Mouse (Mus musculus) adrenal gland, postnatal 4 days (tissue): ENCODE results near the gene Isg20. TPM values are rescaled to one million over a fixed set of nuclear protein-coding genes. Genes with fewer than 3 reads are reported as not detected.

Source experiments
- DNase-seq, 2 experiments: peaks; one replicate each; pipeline ENCODE4 v3.0.0; 2021 to 2022; ENCODE audit warnings: low spot score in 2 of 2, mixed read lengths in 2 of 2
- long read RNA-seq, 2 experiments: library from polyadenylated mRNA; stranded (forward); transcript quantifications; one replicate each; pipeline ENCODE4 v2.0.0; 2021
- total RNA-seq, 2 experiments: library from RNA; stranded (reverse); gene quantifications; 2 replicates each; pipeline ENCODE4 v1.2.3; 2021

The Isg20 gene
- 10 to 100 TPM in 1 of 2 experiments, 1 to 10 TPM in 1; 7.4 to 13.7 TPM for total RNA-seq
- long read RNA-seq, experiment 1, partial matches to known transcripts: 0 of 4 reads
- long read RNA-seq, experiment 1, other reads (novel, unspliced or antisense): 0 of 4 reads
- long read RNA-seq, experiment 2, transcript Isg20-201 (4 exons, 1,083 nt): minor isoform, 5 of 14 reads
- long read RNA-seq, experiment 2, transcript Isg20-203 (3 exons, 845 nt): major isoform, 7 of 14 reads
- long read RNA-seq, experiment 2, partial matches to known transcripts: 1 of 14 reads
- long read RNA-seq, experiment 2, other reads (novel, unspliced or antisense): 1 of 14 reads

DNA sequence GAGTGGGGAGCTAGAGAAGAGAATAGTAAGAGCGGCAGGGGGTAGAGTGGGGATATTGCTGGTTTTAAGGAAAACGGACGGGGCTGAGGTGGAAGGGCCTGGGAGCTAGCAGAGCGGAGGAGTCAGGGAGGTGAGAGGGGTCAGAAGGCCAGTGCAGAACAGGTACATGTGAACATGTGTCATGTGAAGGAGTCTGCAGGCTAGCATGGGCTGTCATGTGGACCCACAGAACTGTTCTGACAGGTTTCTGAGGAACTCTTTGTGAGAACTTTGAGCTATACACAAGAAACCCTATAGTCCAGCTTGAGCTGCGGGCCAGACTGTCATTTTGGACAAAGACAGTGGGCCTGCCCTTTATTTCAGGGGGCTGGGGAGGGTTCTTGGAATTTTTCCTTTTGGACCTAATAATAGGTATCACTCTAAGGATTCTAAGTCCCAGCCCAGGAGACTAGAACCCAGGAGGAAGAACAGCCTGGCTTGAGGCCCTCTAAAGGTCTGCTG is at the start of gene Isg20:
Gene Isg20 (plus strand): TSS at position 451 of the 501 bp plus-strand sequence.
- DNase-seq: no peak

DNA sequence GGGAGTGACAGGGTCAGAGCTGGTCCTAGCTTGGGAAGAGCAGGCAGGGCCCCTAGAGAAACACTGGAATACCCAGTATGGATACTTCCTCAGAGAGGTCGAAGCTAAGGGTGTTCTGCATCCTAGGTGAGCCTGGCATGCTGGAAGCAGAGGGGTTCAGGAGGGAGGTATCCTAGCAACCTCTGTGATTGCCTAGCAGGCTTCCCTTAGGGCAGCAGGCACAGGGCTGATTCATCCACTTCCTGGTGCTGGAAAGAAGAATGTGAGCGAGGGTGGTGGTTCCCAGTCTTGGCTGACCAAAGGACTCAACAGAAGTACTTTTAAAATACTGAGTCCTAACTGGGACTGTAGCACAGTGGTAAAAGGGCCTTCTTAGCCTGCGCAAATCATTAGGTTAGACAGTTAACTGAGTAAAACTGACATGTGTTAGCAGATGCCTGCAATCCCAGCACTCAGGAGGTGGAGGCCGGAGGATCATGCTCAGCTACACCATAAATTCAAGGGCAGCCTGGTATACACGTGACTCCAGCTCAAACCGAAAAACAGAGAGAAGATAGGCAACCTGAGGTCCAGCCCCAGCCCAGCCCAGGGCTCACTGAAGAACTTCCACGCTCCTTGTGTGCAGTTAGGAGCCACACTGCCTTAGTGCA is 49.3 kb upstream of the Isg20 start:
- no peak for DNase-seq

DNA sequence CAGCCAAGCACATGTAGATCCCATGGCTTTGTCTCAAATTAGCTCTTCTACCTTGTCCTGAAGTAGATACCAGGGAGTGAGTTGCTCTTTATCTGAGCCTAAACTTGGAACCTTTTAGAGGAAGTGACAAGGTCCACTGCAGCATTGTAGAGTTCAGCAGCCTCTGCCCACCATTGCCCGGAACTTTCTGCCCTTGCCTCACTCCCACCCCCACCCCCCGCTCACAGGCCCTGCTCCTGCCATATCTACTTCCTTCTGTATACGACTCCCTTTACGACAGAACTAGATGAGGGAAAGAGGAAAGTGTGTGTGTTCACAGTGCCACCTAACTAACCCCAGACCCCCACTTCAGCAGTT is 48.8 kb upstream of the Isg20 start:
- DNase-seq: no peak

DNA sequence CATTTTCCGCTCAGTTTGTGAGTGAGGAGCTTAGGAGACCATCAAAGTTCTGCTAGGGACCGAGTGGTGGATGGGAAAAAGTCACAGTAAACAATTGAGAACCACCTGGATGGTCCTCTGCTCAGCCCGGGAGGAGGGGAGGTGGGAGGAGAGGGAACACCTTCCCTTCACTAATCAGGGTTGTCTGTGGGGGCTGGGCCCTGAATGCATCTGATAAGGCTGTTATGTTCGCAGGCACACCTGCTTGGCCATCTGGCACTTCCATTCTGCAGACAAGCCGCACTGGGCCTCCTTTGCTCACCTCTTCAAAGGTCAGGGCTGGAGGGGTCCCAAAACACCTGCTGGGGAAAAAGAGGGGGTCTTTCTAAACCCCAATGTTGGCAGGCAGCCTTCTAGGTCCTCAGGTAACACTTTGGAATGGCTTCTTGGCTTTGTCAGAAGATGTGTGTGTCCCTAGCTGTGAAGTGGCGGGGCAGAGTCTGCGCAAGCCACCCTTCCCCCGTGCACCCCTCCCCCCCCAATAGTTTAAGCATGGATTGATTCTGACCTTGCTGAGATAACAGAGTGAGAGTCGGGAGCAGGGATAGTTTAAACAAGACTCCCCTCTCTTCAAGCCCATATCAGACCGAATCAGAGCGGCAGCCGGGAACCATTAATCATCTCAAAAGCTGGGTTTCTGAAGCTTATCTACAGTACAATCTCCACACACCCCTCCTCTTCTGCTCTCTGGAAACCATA is 47.8 kb upstream of the Isg20 start:
- no peak for DNase-seq

DNA sequence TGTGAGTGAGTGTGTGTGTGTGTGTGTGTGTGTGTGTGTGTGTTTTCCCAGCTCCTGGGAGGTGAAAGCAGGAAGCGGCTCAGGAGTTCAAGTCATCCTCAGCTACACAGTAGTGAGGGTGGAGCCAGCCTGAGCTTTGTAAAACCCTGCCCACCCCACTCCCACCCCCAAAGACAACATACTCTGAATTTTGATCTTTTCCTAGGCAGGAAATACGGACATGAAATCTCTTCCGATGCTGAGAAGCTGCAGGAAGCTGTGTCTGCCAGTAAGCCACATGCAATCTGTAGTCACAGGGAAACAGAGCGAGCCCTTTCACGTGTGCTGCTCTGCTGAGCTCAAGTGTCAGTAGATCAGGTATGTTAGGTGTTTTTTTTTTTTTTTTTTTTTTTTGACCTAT is 44.5 kb upstream of the Isg20 start:
- DNase-seq: no peak

DNA sequence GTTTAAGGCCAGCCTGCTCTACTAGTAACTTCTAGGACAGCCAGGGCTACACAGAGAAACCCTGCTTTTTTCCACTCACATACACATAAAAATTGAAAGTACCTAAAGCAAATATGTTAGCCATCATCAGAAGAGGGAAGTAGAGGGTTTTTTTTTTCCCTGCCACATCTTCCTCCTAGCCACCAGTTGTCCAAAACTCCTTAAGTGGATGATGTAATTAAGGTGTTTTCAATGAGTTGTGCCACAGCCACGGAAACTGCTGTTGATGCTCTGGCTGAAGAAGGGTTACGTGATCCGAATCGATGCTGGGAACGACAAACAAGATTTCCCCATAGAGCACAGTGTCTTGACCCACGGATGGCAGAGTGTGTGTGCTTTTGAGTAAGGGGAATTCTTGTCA is 40.9 kb upstream of the Isg20 start:
- DNase-seq: no peak

DNA sequence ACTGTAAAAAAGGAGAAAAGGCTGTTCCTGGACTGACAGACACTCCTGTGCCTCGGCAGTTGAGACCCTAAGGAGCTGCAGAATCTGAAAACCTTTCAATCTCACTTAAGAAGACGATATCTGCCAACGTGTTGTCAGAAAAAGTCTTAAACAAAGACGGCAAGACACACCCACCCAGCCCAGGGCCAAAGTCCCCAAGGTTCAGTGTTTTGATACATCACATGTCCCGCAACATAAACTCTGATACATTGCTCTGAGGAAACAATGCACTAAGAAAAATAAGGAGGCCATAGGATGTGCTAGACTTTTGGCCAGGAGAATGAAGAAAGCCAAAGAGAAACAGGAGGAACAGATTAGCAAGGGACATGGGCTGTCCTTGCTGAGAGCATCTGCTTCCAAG is 40.4 kb upstream of the Isg20 start:
- DNase-seq: no peak

DNA sequence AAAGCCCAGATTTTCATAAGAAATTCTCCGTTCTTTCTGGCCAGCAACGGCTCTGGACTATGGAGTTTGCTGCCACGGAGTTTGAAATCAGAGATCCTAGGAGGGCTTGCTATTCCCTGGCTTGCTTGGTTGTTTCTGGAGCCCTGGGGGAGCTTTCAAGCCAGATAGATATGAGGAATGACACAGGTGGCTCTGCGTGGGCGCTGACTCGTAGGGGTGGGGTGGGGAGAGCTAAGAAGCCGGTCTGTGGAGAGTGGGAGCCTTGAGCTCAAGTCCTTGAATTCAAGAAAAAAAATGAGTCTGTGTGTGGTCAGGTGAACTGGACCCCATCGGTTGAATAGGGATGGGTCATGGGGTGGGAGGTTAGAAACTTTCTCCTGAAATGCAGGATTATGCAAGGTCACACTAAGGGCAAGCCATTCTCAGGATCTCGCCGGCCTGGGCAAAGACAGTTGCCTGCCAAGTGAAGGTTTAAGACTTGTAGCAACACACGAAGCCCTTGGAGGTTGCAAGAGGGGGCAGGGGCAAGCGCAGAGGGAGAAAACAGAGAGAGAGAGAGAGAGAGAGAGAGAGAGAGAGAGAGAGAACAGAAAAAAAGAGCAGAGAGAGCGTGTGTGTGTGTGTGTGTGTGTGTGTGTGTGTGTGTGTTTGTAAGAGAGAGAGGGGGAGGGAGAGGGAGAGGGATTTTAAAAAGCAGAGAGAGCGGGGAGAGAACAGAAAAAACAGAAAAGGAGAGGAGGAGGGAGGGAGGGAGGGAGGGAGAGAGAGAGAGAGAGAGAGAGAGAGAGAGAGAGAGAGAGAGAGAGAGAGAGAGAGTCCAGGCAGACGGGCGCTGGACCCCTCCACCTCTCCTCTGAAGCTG is 31.4 kb upstream of the Isg20 start:
- no peak for DNase-seq

DNA sequence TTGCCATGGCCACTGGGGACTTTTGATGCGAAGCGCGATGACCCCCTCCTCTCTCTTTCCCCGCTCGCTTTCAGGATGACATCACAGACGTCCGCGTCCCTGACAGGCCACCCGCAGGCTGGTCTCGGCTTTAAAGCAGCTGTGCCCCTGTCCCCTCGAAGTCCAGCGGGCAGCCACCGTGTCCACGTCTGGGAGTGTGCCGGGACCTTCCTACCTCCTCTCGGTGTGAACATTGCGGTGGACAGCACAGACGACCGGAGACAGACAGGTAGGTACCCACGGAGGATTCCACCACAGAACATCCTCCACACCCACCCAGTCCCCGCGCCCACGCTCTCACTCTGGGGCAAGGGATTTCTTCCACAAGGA is 30.8 kb upstream of the Isg20 start:
- DNase-seq: no peak

DNA sequence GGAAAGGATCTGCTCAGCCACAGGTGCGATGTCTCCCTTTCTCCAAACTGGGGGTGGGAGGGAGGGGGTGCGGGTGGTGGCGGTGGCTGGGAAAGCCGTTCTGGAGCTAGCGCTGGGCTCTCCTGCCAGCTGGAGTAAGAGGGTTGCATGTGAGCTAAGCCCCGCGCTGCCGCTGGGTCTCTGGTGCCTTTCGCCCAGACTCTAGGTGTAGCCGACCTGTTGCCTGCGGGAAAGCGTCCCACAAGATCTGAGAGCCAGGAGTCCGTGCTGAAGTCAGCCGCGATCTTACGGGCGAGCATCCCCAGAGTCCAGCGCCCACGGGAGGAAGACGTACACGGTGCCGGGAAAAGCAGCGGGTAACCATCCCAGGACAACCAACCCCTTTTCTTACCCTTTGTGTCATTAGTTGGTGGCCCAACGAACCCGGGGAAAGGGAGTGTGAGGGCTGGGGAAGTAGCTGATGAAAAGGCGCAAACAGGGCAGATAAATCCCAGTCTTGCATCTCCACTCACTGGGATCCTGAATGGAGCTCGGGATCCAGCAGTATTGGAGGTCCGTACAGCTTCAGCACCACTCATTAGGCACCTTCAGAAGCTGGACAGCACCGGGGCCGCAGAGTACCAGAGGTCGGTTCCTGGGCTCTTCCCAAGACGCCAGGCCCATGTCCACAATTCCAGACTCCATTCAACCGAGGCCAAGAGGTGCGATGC is 30.1 kb upstream of the Isg20 start:
- no peak for DNase-seq

DNA sequence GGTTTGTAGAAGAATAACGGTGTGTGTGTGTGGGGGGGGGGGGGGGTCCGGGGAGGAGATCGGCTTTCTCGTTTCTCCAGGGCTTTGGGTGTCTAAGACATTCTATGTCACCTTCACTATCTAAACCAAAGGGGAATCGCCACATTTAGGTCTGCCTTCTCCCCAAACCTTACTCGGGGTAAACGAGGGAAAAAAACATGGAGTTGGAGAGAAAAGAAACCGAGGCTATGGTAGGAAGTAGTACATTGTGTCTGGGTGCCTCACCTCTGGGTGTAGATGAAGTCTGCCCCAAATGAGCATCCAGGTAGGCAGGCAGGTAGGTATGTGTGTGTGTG is 29.5 kb upstream of the Isg20 start:
- no peak for DNase-seq

DNA sequence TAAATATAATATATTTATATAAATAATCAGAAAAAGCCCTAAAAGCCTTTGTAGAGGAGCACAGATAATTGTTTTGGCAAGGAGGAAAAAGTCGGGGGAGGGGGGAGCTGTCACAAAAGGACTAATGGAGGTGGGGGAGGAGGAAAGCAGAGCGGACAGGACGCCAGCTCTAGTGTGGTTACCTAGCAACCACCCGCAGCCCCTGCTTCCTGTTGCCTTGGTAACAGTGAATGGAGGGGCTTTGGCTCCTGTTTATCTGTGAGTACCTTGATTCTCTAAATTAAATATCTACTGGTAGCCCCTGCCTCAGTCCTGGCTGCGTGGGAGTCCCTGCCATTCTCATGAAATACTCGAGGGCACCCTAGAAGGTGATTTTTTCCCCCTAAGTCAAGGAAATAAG is 29.1 kb upstream of the Isg20 start:
- DNase-seq: no peak

DNA sequence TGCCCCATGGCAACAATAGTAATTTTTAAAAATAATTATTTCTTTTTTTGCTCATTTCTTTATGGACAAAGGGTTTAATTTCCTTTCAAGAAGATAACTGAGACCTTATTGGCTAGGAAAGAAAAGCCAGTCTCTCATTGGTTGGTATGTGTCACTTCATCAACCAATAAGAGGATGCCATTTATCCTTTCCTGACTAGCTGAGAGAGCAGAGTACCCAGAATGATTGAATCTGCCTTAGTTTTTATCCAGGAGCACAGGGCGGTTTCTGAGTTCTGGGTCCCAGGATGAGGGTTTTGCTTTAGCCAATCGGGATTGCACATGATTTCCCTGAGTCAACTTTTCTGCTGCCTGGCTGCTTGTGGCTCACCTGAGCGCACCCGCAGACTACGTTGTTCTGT is 27.8 kb upstream of the Isg20 start:
- DNase-seq: no peak

DNA sequence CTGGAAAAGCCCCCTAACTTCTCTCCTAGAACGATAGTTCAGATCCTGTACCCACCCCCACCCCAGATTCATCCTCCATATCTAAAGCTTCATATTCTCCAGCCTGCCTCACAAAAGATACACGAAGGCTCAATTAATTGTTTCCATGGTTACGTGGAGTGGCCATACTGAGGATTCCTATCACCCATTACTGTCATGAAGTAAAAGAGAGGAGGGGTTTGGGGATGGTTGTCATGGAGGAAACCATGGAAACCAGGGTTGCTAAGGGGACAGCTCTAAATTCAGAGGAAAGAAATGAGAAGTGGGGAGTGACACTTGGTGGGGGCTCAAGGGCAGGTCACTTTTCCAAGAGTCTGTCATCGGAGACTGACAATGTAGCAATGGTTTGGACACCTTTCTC is 26.7 kb upstream of the Isg20 start:
- DNase-seq: no peak

DNA sequence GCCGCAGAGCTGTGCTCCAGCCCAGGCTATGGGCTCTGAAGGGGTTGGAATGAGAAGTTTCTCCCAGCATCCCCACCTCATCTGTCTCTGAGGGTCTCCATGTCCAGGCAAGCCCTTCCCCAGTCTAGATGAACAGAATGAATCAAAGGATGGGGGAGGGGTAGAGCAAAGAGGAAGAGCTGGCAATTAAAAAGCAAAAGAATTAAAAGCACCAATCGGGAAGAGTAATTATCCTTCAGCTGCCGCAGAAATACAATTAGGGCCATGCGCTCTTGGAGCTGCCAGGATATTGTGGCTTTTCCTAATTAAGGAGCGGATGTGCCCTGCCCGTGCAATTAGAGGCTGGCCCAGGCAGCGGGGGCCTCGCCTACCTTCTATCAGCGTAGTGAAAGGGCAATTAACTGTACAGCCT is 25.8 kb upstream of the Isg20 start:
- DNase-seq: no peak

DNA sequence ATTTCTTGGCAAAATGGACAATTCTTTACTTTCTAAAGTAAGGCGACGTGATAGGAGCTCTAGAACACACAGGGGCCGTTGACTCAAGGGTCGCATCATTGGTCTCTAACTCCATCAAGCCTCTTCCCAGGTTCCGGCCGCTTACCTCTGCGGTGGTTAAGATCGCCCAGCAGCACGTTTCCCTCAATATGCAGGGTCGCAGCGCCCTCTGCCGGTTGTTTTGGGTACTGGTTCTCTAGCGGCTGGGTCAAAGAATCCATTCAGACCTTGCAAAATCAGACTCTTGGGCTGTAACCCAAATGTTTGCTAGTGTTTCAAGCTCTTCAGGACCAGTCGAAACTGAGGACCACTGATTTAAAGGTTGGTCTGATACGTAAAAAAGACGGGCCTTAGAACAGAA is 22.6 kb upstream of the Isg20 start:
- peak; percentile 76 to 83 for DNase-seq

DNA sequence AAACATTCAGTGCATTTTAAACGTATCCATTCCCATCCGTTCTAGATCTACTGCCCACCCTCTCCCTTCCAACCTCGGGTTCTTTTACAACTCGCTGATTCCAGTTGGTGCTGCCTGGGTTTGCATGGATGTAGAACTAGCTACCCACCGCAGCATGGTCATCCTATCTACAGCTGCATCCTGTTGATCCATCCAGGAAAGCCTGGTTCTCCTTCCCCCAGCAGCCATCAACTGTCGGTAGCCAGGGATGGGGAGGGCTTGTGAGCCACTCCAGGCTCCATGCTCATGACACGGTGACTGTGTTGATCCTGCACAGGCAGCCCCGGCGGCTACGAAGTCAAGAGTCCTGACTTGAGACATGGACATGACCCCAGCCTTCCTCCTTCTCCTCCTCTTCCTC is 19.3 kb upstream of the Isg20 start:
- DNase-seq: no peak

DNA sequence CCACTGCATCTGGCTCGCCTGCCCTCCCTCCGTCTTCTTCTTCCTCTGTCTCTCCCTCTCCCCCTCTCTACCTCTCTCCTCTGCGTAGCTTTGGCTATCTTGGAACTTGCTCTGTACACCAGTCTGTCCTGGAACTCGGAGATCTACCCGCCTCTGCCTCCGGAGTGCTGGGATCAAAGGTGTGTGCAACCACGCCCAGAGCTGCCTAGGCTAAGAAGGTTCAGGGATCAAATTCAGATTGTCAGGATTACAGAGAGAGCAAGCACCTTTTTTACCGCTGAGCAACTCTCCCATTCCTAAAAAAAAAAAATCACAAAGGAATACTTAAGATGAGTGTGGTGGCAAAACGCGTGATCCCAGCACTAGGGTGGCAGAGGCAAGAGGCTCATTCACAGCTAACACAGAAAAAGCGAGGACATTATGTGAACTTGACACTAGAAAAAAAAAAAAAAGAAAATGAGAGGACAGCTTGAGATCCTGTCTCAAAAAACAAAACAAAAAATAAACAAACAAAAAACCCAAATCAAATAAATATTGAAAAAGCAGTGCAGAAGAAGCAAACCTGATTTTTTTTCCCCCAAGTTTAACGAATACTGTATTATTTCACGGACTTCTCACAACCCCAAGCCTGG is 18.1 kb upstream of the Isg20 start:
- no peak for DNase-seq

DNA sequence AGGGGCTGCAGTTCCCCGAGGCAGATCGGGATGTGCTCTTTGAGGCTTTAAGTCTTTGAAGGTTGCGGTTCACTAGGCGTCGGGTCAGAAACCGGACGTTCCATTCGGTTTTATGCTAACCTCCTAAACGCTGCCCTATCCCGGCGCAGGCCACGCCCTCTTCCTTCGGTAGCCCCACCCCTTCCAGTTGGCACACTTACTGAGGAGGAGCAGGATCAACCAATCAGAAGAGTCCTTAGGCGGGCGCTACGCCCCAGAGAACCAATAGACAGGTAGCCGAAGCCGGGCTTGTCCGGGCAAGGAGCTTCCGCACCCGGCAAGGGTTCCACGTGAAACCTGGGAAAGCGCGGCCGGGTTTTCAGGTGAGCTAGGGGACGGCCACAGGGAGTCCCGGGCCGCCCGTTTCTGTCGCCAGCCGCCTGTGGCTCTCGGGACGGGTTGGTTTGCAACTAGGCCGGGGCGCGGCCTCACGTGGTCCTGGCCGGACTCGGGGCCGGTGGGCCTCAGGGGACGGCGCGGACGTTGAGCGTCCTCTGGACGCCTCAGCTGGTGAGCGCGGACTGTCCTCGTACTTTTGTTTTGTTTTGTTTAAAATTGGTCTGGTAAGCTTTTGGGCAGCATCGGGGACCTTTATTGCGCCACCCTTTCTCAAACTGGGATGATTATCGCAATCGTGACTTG is 17.4 kb upstream of the Isg20 start, which contains the start of gene Aen:
Gene Aen (plus strand): TSS at position 202 of the 681 bp plus-strand sequence.
- peak; percentile 92 to 96 for DNase-seq

DNA sequence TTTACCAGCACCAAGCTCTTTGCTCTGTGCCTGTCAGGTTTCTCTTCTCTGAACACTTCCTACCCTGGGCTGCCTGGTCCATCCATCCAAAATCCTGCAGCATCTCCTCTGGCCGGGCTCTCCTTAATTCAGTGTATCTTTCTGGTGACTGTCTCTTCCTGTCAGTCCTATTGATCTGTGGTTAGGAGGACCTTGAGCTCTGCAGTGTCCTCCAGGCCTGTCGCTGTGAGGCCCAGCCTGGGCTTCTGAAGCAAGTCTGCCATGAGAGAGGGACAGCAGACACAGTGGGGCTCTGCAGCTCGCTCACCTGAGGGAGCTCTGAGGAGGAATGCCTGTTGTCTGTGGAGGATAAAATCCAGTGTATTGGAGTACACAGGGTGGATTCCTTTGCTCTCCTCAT is 15.7 kb upstream of the Isg20 start:
- DNase-seq: no peak
